ENCODE assay signal across 32 mouse cellular contexts in the genomic region with DNA sequence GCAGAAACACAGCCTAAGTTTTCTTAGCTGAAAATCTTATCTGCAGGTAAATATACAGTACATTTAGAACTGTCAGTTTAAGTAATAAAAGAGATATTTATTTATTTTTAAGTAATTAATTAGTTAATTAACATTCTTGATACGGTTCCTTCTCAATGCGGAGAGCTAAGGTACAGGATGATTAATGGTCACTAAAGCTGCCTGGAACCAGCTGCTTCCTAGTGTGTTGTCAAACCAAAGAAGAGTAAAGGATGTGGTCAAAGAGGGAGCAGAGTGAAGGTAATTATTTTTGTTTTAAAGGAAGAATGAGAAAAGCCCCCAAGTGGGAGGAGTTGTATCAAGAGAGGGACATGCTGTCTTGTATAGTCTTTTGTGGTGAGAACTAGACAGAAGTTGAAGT.
"Had no signal": no experiment of that assay in that cellular context is flagged by ENCODE, and none has a peak within 500 bp of the region (broad histone marks: within the 10 kb centered on the region; RNA-seq: fewer than 3 reads in every experiment).

No protein-coding gene starts in this region.

- H3K36me3 ChIP-seq: limb, embryonic 10.5 days; limb, embryonic 12.5 days; limb, embryonic 13.5 days; limb, embryonic 15.5 days; liver, embryonic 12.5 days; liver, embryonic 13.5 days; liver, embryonic 15.5 days; lung, embryonic 15.5 days; midbrain, embryonic 10.5 days; midbrain, embryonic 12.5 days; midbrain, embryonic 13.5 days; midbrain, embryonic 15.5 days; neural tube, embryonic 12.5 days had no signal

- H3K4me1 ChIP-seq: limb, embryonic 12.5 days; limb, embryonic 13.5 days; limb, embryonic 15.5 days; liver, embryonic 12.5 days; liver, embryonic 13.5 days; liver, embryonic 15.5 days; lung, embryonic 15.5 days; megakaryocyte, embryonic 14.5 days had no signal

- ATAC-seq: liver, embryonic 12.5 days; liver, postnatal 0 days; lung, postnatal 0 days; midbrain, embryonic 13.5 days; midbrain, embryonic 15.5 days; midbrain, embryonic 16.5 days had no signal

- H3K4me3 ChIP-seq: limb, embryonic 10.5 days; limb, embryonic 12.5 days; limb, embryonic 13.5 days; limb, embryonic 15.5 days; liver, embryonic 12.5 days; liver, embryonic 13.5 days; liver, embryonic 15.5 days; lung, embryonic 15.5 days; megakaryocyte, embryonic 14.5 days; midbrain, embryonic 10.5 days; midbrain, embryonic 12.5 days; midbrain, embryonic 13.5 days; midbrain, embryonic 15.5 days; myocyte; neural tube, embryonic 12.5 days had no signal

- DNase-seq: left cerebral cortex, postnatal 4 days; liver; liver, embryonic 13.5 days; liver, postnatal 0 days; lung, adult 18-20 months; lung, adult 2 months; lung, embryonic 14.5 days; lung, postnatal 10 days; lung, postnatal 14 days; lung, postnatal 36 days; lung, postnatal 4 days; midbrain, embryonic 14.5 days had no signal

- H3K27me3 ChIP-seq: limb, embryonic 12.5 days; limb, embryonic 13.5 days; limb, embryonic 15.5 days; liver, embryonic 12.5 days; liver, embryonic 13.5 days; liver, embryonic 15.5 days; lung, embryonic 15.5 days; megakaryocyte, embryonic 14.5 days; midbrain, embryonic 12.5 days; midbrain, embryonic 13.5 days; midbrain, embryonic 15.5 days; neural tube, embryonic 12.5 days had no signal

- H3K27ac ChIP-seq: limb, embryonic 10.5 days; limb, embryonic 12.5 days; limb, embryonic 13.5 days; limb, embryonic 15.5 days; liver, embryonic 12.5 days; liver, embryonic 13.5 days; liver, embryonic 14.5 days; liver, embryonic 15.5 days; lung, embryonic 15.5 days; macrophage; midbrain, embryonic 10.5 days; midbrain, embryonic 12.5 days; midbrain, embryonic 13.5 days; midbrain, embryonic 15.5 days; neural tube, embryonic 12.5 days had no signal

- H3K4me2 ChIP-seq: limb, embryonic 12.5 days; limb, embryonic 13.5 days; limb, embryonic 15.5 days; liver, embryonic 11.5 days; liver, embryonic 12.5 days; liver, embryonic 13.5 days; liver, embryonic 15.5 days; lung, embryonic 14.5 days; lung, embryonic 15.5 days; midbrain, embryonic 11.5 days; midbrain, embryonic 12.5 days; midbrain, embryonic 13.5 days; midbrain, embryonic 15.5 days; neural tube, embryonic 12.5 days had no signal

- H3K9ac ChIP-seq: limb, embryonic 12.5 days; limb, embryonic 13.5 days; limb, embryonic 15.5 days; liver, embryonic 12.5 days; liver, embryonic 13.5 days; liver, embryonic 14.5 days; liver, embryonic 15.5 days; liver, postnatal 0 days; lung, embryonic 14.5 days; lung, embryonic 15.5 days; midbrain, embryonic 12.5 days; midbrain, embryonic 13.5 days; midbrain, embryonic 15.5 days; neural tube, embryonic 12.5 days had no signal

- H3K9me3 ChIP-seq: limb, embryonic 10.5 days; limb, embryonic 12.5 days; limb, embryonic 13.5 days; limb, embryonic 15.5 days; liver, embryonic 12.5 days; liver, embryonic 13.5 days; liver, embryonic 15.5 days; lung, embryonic 15.5 days; megakaryocyte, embryonic 14.5 days; midbrain, embryonic 10.5 days; midbrain, embryonic 12.5 days; midbrain, embryonic 13.5 days; midbrain, embryonic 15.5 days; neural tube, embryonic 12.5 days had no signal
